In the genomic region with DNA sequence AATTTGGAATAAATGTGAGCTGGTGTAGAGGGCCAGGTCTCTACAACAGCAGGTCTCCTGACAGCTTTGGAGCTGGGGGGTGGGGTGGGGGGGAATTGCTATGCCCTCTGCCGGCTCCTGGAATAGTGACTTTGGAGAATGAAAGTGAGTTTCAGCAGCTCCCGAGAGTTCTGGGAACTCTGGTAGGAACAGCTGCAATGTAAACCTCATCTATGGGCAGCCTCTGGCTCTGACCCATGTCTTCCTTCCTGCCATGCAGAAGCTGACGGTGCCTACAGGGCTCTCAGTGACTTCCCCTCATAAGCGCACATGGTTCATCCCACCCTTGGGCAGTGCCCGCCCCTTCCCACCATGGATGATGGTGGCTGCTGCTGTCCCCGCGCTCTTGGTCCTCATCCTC, we compare ENCODE assay signal across 25 mouse cellular contexts. TPM values are rescaled to one million over a fixed set of nuclear protein-coding genes. Genes with fewer than 3 reads are reported as not detected.
DNase-seq lines count a peak whose midpoint lies in the region; TF ChIP-seq lines count a peak whose summit lies in the region.
"Had no signal": no experiment of that assay in that cellular context is flagged by ENCODE, and none has a peak within 500 bp of the region (broad histone marks: within the 10 kb centered on the region; RNA-seq: fewer than 3 reads in every experiment).

No protein-coding gene starts in this region.

- peaks cover 3% of the 10 kb centered on the region; the same call in 1 of the 2 replicates for H3K4me1 ChIP-seq in heart, adult 2 months (ENCODE audit: control insufficient read depth, insufficient read depth, low read length)

- TF ChIP-seq CTCF in heart, adult 2 months (IDR thresholded peaks at IDR 0.05) = no peak
- no peak; the same call in 1 of the 2 replicates for TF ChIP-seq CTCF in left cerebral cortex, adult 2 months (IDR thresholded peaks at IDR 0.05)

- no peaks in the 10 kb centered on the region for H3K79me2 ChIP-seq in heart, adult 2 months (replicated peaks; ENCODE audit: control insufficient read depth, insufficient read depth, low read length)

- intact Hi-C loops in heart, adult 2 months (cut with DNase I) = loop anchor here (5.0 kb wide), 1 partner anchor 78 kb away; a partner anchor contains a TSS
- intact Hi-C loops in left cerebral cortex, adult 2 months (cut with DNase I) = loop anchor here (1.0 kb wide), 1 partner anchor 33 kb away; no protein-coding TSS in a partner anchor
- intact Hi-C loops in left cerebral cortex, postnatal 10 days (cut with DNase I) = no loop called here

- no peak for TF ChIP-seq POLR2A in heart, adult 2 months (IDR thresholded peaks at IDR 0.05; ENCODE audit: insufficient read depth, low read depth, low read length)

- H3K4me3 ChIP-seq in heart, adult 2 months = no peak overlapping the region
- no peak overlapping the region for H3K4me3 ChIP-seq in left cerebral cortex, adult 2 months
- H3K4me3 ChIP-seq: embryonic facial prominence, embryonic 10.5 days; embryonic facial prominence, embryonic 12.5 days; forebrain, embryonic 13.5 days; forebrain, embryonic 15.5 days had no signal

- no peak for TF ChIP-seq EP300 in heart, adult 2 months (IDR thresholded peaks at IDR 0.05; ENCODE audit: insufficient read depth, low read depth, low read length)

- WGBS in heart, adult 2 months = 64% methylated on average over 7 of the region's 7 CpGs

- peak; percentile 15 for DNase-seq in cerebellum, adult 11-12 months
- no peak for DNase-seq in cerebellum, adult 18-20 months
- no peak for DNase-seq in heart, adult 2 months
- no peak for DNase-seq in heart, adult 9 months (ENCODE audit: low spot score in 2 of 2)
- no peak for DNase-seq in left cerebral cortex, adult 2 months (ENCODE audit: extremely low spot score in 1 of 2, low spot score in 2 of 2)
- DNase-seq in left cerebral cortex, postnatal 10 days (ENCODE audit: extremely low spot score in 1 of 2, low spot score in 2 of 2) = no peak
- peak; percentile 23 for DNase-seq in right cerebral cortex, postnatal 25 days
- no peak for DNase-seq in right cerebral cortex, postnatal 10 days (ENCODE audit: low spot score in 2 of 2)
- DNase-seq: adrenal gland, adult 8-10 months; adrenal gland, postnatal 14 days; adrenal gland, postnatal 36 days; B cell, adult 2 months; cerebellum, adult 2 months; cerebellum, adult 9-10 months; cerebellum, postnatal 10 days; cerebellum, postnatal 25 days had no signal

- H3K36me3 ChIP-seq in heart, adult 2 months (ENCODE audit: control insufficient read depth, insufficient read depth, low read length) = no peaks in the 10 kb centered on the region
- H3K36me3 ChIP-seq: G1E had no signal

- peak overlapping the region; percentile 33; the same call in 1 of the 2 replicates for H3K27ac ChIP-seq in heart, adult 2 months
- H3K27ac ChIP-seq in left cerebral cortex, adult 2 months = peak overlapping the region; percentile 45; the same call in 1 of the 2 replicates
- H3K27ac ChIP-seq: embryonic facial prominence, embryonic 10.5 days; embryonic facial prominence, embryonic 12.5 days; forebrain, embryonic 13.5 days; forebrain, embryonic 15.5 days had no signal

- no peak overlapping the region for H3K9ac ChIP-seq in heart, adult 2 months (ENCODE audit: low read depth, low read length)
- H3K9ac ChIP-seq: embryonic facial prominence, embryonic 12.5 days; forebrain, embryonic 13.5 days; forebrain, embryonic 15.5 days had no signal

- no peaks in the 10 kb centered on the region for H3K27me3 ChIP-seq in heart, adult 2 months (ENCODE audit: control insufficient read depth, insufficient read depth, low read length)
- H3K27me3 ChIP-seq: embryonic facial prominence, embryonic 12.5 days; forebrain, embryonic 13.5 days; forebrain, embryonic 15.5 days; Patski had no signal

RNA-seq across cellular contexts. Expression of a gene that starts 9.6 kb away (rescaled TPM):
- total RNA-seq in heart, adult 2 months (2021) = 100 to 1,000 TPM; 241 to 300 TPM
- 182 and 222 TPM in 2 replicates for polyA plus RNA-seq in heart, adult 2 months (2012; rRNA removed)
- total RNA-seq in left cerebral cortex, adult 2 months (2021) = 100 to 1,000 TPM; 180 to 185 TPM
- 100 to 1,000 TPM; 203 to 204 TPM for total RNA-seq in left cerebral cortex, postnatal 10 days (2021)
- polyA plus RNA-seq: CD4-positive, CD25-positive, alpha-beta regulatory T cell, adult 4 months; G1E had no signal

RNA-seq across cellular contexts. Expression of a gene that starts 34.4 kb away (rescaled TPM):
- total RNA-seq in heart, adult 2 months (2021) = 1 to 10 TPM; 7.3 to 7.7 TPM
- polyA plus RNA-seq in heart, adult 2 months (2012; rRNA removed) = 12.9 and 19.8 TPM in 2 replicates
- total RNA-seq in left cerebral cortex, adult 2 months (2021) = 10 to 100 TPM; 34.3 to 35.8 TPM
- total RNA-seq in left cerebral cortex, postnatal 10 days (2021) = 10 to 100 TPM; 29.4 to 29.7 TPM

RNA-seq across cellular contexts. Expression of a gene that starts 48.8 kb away (rescaled TPM):
- total RNA-seq in heart, adult 2 months (2021) = 1 to 10 TPM; 4.1 to 4.3 TPM
- polyA plus RNA-seq in heart, adult 2 months (2012; rRNA removed) = 17.0 and 20.4 TPM in 2 replicates
- total RNA-seq in left cerebral cortex, adult 2 months (2021) = 10 to 100 TPM; 24.8 to 30.1 TPM
- total RNA-seq in left cerebral cortex, postnatal 10 days (2021) = 10 to 100 TPM; 36.9 to 37.2 TPM
- total RNA-seq: CH12.LX, G1E had no signal
- polyA plus RNA-seq: activated CD4-positive, CD25-positive, alpha-beta regulatory T cell, adult 4 months; CD4-positive, CD25-positive, alpha-beta regulatory T cell, adult 4 months; G1E had no signal

RNA-seq across cellular contexts. Expression of a gene that starts 49.4 kb away (rescaled TPM):
- 100 to 1,000 TPM; 117 to 131 TPM for total RNA-seq in heart, adult 2 months (2021)
- polyA plus RNA-seq in heart, adult 2 months (2012; rRNA removed) = 87.8 and 119 TPM in 2 replicates
- 10 to 100 TPM; 29.3 to 29.8 TPM for total RNA-seq in left cerebral cortex, adult 2 months (2021)
- 10 to 100 TPM; 35.1 to 39.4 TPM for total RNA-seq in left cerebral cortex, postnatal 10 days (2021)
- polyA plus RNA-seq: activated CD4-positive, CD25-positive, alpha-beta regulatory T cell, adult 4 months; CD4-positive, CD25-positive, alpha-beta regulatory T cell, adult 4 months; G1E had no signal

Comparison
In these comparisons a context has a peak if more than half of its experiments do, and no peak if none do; other contexts are left out.
1. DNase-seq: peak in cerebellum, adult 11-12 months (single experiment) and right cerebral cortex, postnatal 25 days (single experiment); none in cerebellum, adult 18-20 months (0 of 2), heart, adult 2 months (0 of 2), heart, adult 9 months (0 of 2), left cerebral cortex, adult 2 months (0 of 2), left cerebral cortex, postnatal 10 days (0 of 2) and right cerebral cortex, postnatal 10 days (0 of 2).
2. RNA of a gene that starts 48.8 kb away (total RNA-seq): 36.9 to 37.2 TPM in left cerebral cortex, postnatal 10 days and 24.8 to 30.1 TPM in left cerebral cortex, adult 2 months; 4.1 to 4.3 TPM in heart, adult 2 months; every median in the first group is over 4 times any median in the second.